Mouse (Mus musculus): ENCODE results near the gene Snx20.

Snx20 gene

GRCm38 (mm10) chr8:88642734-88643564, 7.0 kb upstream of the Snx20 start:
- in situ Hi-C loops (cut with MboI, MseI), result no loop called here

- in situ Hi-C loops (cut with MboI, MseI), result loop anchor here (5.0 to 10.0 kb wide), 2 partner anchors 58 to 364 kb away; partner anchors contain the start of genes Adcy7 and Cyld
Observed at GRCm38 (mm10) chr8:88638908-88639307, 3.0 kb upstream of the Snx20 start.

- in situ Hi-C loops (cut with MboI, MseI), result loop anchor here (5.0 to 10.0 kb wide), 2 partner anchors 60 to 363 kb away; partner anchors contain the start of genes Adcy7 and Cyld
Observed at GRCm38 (mm10) chr8:88637092-88638000, 1.4 kb upstream of the Snx20 start.

GRCm38 (mm10) chr8:88633343-88633765, 2.6 kb downstream of the Snx20 start:
- in situ Hi-C loops (cut with MboI, MseI), result loop anchor here (10.0 kb wide), 1 partner anchor 359 kb away; the partner anchor contains the start of gene Adcy7

DNA sequence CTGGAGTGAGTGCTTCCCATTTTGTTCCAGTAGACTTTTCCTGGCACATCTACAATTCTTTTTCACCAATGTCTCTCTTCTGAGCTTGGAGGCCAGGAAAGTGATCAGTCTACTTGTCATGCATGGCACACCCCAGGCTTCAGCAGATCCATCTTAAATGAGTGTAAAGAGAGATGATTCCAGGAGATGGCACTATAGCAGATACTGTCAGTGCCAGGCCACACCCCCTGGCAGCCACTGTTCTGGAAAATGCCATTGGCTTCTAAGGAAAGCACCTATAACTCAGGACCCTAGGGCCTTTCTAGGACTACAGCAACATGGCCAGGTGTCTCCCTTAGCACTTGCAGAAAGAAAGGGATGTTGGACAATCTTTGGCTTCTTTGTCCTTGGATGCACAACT, 4.8 kb downstream of the Snx20 start:
- in situ Hi-C loops (cut with MboI, MseI), result loop anchor here (10.0 kb wide), 1 partner anchor 356 kb away; the partner anchor contains the start of gene Adcy7

DNA sequence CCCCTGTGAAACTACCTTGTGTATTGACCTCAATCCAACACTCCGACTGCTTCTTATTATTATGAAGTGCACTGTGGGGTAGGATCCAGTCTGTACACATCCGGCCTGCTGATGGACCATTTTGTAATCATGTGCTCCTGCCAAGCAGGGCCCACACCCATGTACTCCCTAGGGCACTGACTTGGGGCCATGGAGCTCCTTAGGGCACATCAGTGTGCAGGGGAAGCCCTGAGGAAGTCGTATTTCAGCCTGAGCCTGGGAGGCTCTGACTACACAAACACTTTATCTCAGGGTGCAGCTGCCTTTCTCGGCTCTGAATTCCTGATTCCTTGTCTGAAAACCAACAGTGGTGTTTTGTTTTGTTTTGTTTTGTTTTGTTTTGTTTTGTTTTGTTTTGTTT, 5.7 kb downstream of the Snx20 start:
- in situ Hi-C loops (cut with MboI, MseI), result loop anchor here (10.0 kb wide), 1 partner anchor 355 kb away; the partner anchor contains the start of gene Adcy7

DNA sequence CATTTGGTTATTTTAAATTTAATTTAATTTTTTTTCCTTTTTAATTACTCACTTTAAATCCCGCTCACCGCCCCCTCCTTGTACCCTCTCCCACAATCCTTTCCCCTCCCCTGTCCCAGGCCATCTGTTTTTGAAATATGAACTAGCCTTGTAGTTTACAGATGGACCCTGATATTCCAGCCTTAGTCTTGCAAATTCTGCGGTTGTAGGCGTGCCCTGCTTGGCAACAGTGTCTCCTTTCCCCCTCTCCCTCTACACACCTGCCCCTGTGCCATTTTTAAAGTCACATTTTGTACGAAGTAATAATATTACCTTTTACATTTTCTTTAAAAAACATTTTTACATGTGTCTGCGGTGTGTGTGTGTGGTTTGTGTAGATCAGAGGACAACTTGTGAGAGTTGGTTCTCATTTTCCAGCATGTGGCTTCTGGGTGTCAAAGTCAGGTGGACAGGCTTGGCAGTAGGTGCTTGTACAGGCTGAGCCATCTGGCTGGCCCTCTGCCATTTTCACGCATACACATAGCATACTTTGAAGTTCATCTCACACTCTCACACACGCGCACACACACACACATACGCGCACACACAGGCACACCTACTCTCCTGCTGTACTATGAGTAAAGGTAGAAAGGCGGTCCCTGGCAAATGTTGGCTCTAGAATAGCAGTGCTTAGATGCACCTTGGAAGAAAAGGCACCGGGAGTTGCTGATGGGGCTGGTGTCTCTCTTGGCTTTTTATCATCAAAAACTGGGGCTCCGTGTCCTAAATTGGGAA, 7.7 kb downstream of the Snx20 start:
- in situ Hi-C loops (cut with MboI, MseI), result loop anchor here (10.0 kb wide), 1 partner anchor 243 kb away; no protein-coding TSS in a partner anchor

GRCm38 (mm10) chr8:88627265-88627991, 8.5 kb downstream of the Snx20 start:
- in situ Hi-C loops (cut with MboI, MseI), result loop anchor here (10.0 kb wide), 1 partner anchor 243 kb away; no protein-coding TSS in a partner anchor

- in situ Hi-C loops (cut with MboI, MseI), result loop anchor here (10.0 kb wide), 1 partner anchor 242 kb away; no protein-coding TSS in a partner anchor
Observed at GRCm38 (mm10) chr8:88626940-88627264, 9.0 kb downstream of the Snx20 start.

GRCm38 (mm10) chr8:88626433-88626832, 9.5 kb downstream of the Snx20 start:
- in situ Hi-C loops (cut with MboI, MseI), result loop anchor here (10.0 kb wide), 1 partner anchor 242 kb away; no protein-coding TSS in a partner anchor

DNA sequence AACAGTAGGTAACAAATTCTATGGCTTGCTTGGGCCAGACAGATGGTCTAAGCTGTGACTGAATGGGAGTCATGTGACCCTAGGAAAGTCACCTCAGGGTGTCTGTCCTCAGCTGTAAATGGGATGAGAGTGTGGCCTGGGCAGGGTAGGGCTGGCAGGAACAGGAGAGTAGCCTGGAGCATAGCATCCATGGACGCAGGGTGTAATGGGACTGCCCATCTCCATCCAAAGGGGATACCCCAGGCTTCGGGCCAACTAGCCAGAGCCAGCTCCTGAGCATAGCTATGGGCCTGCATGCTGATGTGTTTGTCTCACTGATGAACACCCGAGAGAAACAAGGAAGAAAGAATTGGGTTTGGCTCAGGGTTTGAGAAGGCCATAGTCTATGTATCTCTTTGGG, 11.7 kb downstream of the Snx20 start:
- in situ Hi-C loops (cut with MboI, MseI), result loop anchor here (5.0 to 10.0 kb wide), 2 partner anchors 92 to 239 kb away; no protein-coding TSS in a partner anchor

GRCm38 (mm10) chr8:88623351-88623750, 12.6 kb downstream of the Snx20 start:
- in situ Hi-C loops (cut with MboI, MseI), result loop anchor here (5.0 to 10.0 kb wide), 2 partner anchors 91 to 239 kb away; no protein-coding TSS in a partner anchor

- in situ Hi-C loops (cut with MboI, MseI), result loop anchor here (5.0 to 10.0 kb wide), 2 partner anchors 89 to 237 kb away; no protein-coding TSS in a partner anchor
Observed at GRCm38 (mm10) chr8:88621408-88621807, 14.5 kb downstream of the Snx20 start.

GRCm38 (mm10) chr8:88620931-88621330, 15.0 kb downstream of the Snx20 start:
- in situ Hi-C loops (cut with MboI, MseI), result loop anchor here (5.0 to 10.0 kb wide), 2 partner anchors 89 to 236 kb away; no protein-coding TSS in a partner anchor

- in situ Hi-C loops (cut with MboI, MseI), result no loop called here
Observed at GRCm38 (mm10) chr8:88619513-88619912, 16.4 kb downstream of the Snx20 start.

DNA sequence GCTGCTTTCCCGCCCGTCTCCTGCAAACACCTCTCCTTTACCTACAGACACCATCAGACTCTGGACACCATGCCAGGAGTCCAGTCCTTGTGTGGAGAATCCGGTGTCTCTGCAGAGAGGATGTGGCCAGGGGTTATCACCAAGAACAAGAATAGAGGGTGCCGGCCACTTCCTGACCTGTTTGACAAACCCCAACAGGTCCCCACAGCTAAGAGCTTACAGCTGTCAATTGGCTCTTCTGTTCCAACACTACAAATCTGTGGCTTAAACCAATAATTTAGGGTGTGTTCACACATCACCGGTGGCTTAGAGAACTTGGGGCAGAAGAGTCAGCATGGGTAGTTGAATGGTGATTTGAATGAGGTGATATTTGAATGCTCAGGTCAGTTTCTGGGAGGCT, 17.3 kb downstream of the Snx20 start:
- in situ Hi-C loops (cut with MboI, MseI), result no loop called here

DNA sequence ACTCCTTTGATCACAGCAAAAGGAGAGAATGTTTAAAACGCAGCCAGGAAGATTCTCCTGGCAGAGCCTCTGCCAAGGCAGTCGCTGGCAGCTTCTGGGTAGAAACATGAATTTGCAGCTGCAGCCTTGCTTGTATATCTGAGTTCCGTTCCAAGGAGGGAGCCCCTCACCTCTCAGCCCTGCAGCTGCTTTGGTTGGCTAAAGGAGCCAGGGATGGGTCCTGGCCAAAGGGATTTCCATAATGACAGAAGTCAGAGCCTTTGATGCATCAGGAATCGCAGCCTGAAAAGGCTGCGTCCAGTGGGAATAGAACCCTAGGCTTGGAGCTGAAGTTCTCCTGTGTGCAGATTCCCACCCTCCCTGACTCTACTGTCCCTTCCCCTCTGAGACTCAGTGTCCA, 20.9 kb downstream of the Snx20 start:
- in situ Hi-C loops (cut with MboI, MseI), result no loop called here

DNA sequence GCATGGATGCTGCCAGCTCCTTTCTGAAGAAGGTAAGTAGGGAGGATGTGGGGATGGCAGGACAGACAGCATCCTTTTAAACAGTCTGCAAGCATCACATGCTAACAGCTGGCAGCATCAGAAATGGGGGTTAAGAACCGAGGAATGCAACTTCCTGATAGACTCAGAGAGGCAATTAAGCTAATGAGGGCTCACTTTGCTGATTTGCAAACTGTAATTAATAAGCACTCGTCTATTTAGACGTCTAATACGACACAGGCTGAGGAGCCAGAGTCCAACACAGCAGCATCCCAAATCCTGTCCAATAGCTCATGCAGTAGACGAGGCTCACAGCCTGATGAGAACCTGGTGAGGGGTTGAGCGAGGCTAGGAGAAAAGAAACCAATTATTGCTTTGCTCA, 25.7 kb downstream of the Snx20 start:
- in situ Hi-C loops (cut with MboI, MseI), result no loop called here

DNA sequence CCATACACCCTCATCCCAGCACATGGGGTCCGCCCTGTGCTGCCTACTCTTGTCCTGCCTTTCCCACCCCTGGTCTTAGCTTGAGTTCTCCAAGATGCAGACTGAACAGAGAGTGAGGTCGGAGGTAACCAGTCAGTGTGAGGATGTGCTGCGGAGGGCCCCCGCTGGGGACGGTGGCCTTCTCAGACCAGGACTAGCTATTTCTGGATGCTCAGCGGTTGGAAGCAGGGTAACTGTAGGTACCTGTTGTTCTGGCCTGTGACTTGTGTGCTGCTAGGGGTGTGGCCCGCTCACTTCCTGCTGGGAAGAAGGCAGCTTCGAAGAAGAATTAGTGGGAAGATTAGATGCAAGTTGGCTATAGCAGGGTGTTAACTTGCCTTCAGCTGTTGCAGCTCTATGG, 26.9 kb downstream of the Snx20 start:
- in situ Hi-C loops (cut with MboI, MseI), result no loop called here
